Comparison of ENCODE assay signal across 16 mouse cellular contexts in genomic region chr10:94356504-94357169, GRCm38 (mm10). TPM values are rescaled to one million over a fixed set of nuclear protein-coding genes. Genes with fewer than 3 reads are reported as not detected.
DNase-seq lines count a peak whose midpoint lies in the region; ATAC-seq and TF ChIP-seq lines count a peak whose summit lies in the region.
"Had no signal": no experiment of that assay in that cellular context is flagged by ENCODE, and none has a peak within 500 bp of the region (broad histone marks: within the 10 kb centered on the region; RNA-seq: fewer than 3 reads in every experiment).

No protein-coding gene starts in this region.

- DNase-seq in layer of hippocampus, adult 9-10 months (ENCODE audit: low spot score) = peak; percentile 38
- no peak for DNase-seq in layer of hippocampus, postnatal 14 days (ENCODE audit: low spot score in 2 of 2)
- DNase-seq in heart, postnatal 25 days (ENCODE audit: low spot score) = peak; percentile 14
- peak; percentile 31 to 49 for DNase-seq in natural killer cell, adult 2 months (ENCODE audit: low spot score in 2 of 2)
- DNase-seq in thymus, postnatal 25 days = no peak
- DNase-seq: cerebellum, adult 9-10 months; kidney, adult 8-10 months; lung, embryonic 14.5 days; retina, postnatal 1 day had no signal

- TF ChIP-seq CTCF in bone marrow, adult 2 months (IDR thresholded peaks at IDR 0.05; ENCODE audit: control insufficient read depth, insufficient read depth, low read length) = no peak

- H3K4me1 ChIP-seq in bone marrow, adult 2 months (ENCODE audit: control insufficient read depth, insufficient read depth, low read length) = peaks cover 4% of the 10 kb centered on the region; the same call in 1 of the 2 replicates
- H3K4me1 ChIP-seq: embryonic facial prominence, embryonic 13.5 days had no signal

- 4% methylated on average over 13 of the region's 13 CpGs for WGBS in bone marrow, adult 2 months

- intact Hi-C loops in heart, postnatal 25 days (cut with DNase I) = no loop called here

- H3K4me3 ChIP-seq in bone marrow, adult 2 months (replicated peaks; ENCODE audit: control insufficient read depth, low read depth, low read length) = peak overlapping the region; percentile 42
- H3K4me3 ChIP-seq: embryonic facial prominence, embryonic 13.5 days had no signal

- TF ChIP-seq POLR2A in bone marrow, adult 2 months (IDR thresholded peaks at IDR 0.05; ENCODE audit: borderline replicate concordance, control insufficient read depth, low read depth, low read length) = no peak

- no peak for ATAC-seq in inflammation-experienced regulatory T-cells, adult 6 months

- no peak overlapping the region; the same call in 1 of the 2 replicates for H3K27ac ChIP-seq in bone marrow, adult 2 months (ENCODE audit: control insufficient read depth, insufficient read depth, low read depth, low read length, poor library complexity)
- H3K27ac ChIP-seq: embryonic facial prominence, embryonic 13.5 days had no signal

RNA-seq across cellular contexts. Expression of gene Tmcc3, which starts 44.9 kb away (rescaled TPM):
- 10 to 100 TPM; 40.5 to 41.4 TPM for total RNA-seq in layer of hippocampus, postnatal 14 days (2021)
- 2.3 and 5.9 TPM in 2 replicates for polyA plus RNA-seq in bone marrow, adult 2 months (2011; ENCODE audit: insufficient read depth, insufficient read length, low replicate concordance, missing spikeins)
- total RNA-seq in heart, postnatal 25 days (2021) = 10 to 100 TPM; 24.6 to 34.6 TPM
- 1 to 10 TPM in 2 of 3 experiments, under 1 TPM in 1; 0.38 to 1.6 (median 1.0) TPM for polyA plus RNA-seq in inflammation-experienced regulatory T-cells, adult 6 months (2017; shearing (Covaris generic))

RNA-seq across cellular contexts. Expression of gene Gm4792, which starts 58.1 kb away (rescaled TPM):
- not detected for total RNA-seq in layer of hippocampus, postnatal 14 days (2021)
- not detected in 2 replicates for polyA plus RNA-seq in bone marrow, adult 2 months (2011; ENCODE audit: insufficient read depth, insufficient read length, low replicate concordance, missing spikeins)
- not detected for total RNA-seq in heart, postnatal 25 days (2021)
- polyA plus RNA-seq in inflammation-experienced regulatory T-cells, adult 6 months (2017; shearing (Covaris generic)) = not detected
- total RNA-seq: adrenal gland, adult 18-20 months; ES-E14; left cerebral cortex, adult 8-10 months had no signal
- polyA plus RNA-seq: embryonic facial prominence, embryonic 13.5 days; heart, postnatal 0 days; lung, embryonic 14.5 days had no signal

Comparison
In these comparisons a context has a peak if more than half of its experiments do, and no peak if none do; other contexts are left out.
1. DNase-seq: peak in layer of hippocampus, adult 9-10 months (single experiment), heart, postnatal 25 days (single experiment) and natural killer cell, adult 2 months (2 of 2); none in layer of hippocampus, postnatal 14 days (0 of 2) and thymus, postnatal 25 days (single experiment).